Mouse (Mus musculus) embryonic fibroblast, embryonic 13.5 days (primary cell): ENCODE results near the gene Sirt3.

Experiments
- CTCF ChIP-seq: IDR thresholded peaks from 2 replicates; pipeline ENCODE4 v1.5.1; 2011; ENCODE audit warnings: mild to moderate bottlenecking, control low read depth, low read length, moderate library complexity, borderline replicate concordance; ENCODE audit not compliant: insufficient read depth
- POLR2A ChIP-seq: IDR thresholded peaks from 2 replicates; pipeline ENCODE4 v1.6.1; 2011; ENCODE audit warnings: low read depth, mild to moderate bottlenecking, control low read depth, low read length, moderate library complexity

DNA sequence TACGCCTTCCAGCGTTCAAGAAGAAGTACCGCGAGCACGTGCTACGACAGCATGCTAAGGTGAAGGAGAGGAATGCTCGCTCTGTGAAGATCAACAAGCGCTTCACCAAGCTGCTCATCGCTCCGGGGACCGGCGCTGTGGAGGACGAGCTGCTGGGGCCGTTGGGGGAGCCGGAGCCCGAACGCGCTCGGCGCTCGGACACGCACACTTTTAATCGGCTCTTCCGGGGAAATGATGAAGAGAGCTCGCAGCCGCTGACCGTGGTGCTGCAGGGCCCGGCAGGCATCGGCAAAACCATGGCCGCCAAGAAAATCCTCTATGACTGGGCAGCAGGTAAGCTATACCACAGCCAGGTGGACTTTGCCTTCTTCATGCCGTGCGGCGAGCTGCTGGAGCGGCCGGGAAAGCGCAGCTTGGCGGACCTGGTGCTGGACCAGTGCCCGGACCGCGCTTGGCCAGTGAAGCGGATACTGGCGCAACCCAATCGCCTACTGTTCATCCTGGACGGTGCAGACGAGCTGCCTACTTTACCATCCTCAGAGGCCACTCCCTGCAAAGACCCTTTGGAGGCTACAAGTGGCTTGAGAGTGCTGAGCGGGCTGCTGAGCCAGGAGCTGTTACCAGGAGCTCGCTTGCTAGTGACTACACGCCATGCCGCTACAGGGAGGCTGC lies 40.4 kb upstream of the Sirt3 start:
- TF ChIP-seq CTCF (no peak), POLR2A (no peak)
